Mouse (Mus musculus) CD4-positive helper T cell, adult 2 months (primary cell): Measurements from ENCODE around the gene P3h1.

Source experiments
- DNase-seq: peaks from one replicate; pipeline ENCODE4 v3.0.0-alpha.2; 2012; ENCODE audit warnings: low read depth, missing footprints, low spot score

P3h1 gene

GRCm38 (mm10) chr4:119232410-119233255 is at the start of gene P3h1, which contains the start of gene AU022252:
P3h1 (plus strand) TSS chr4:119232915.
AU022252 (minus strand) TSS chr4:119232712.
- peak; percentile 99 for DNase-seq

GRCm38 (mm10) chr4:119183525-119183924 is 49.2 kb upstream of the P3h1 start:
- no peak for DNase-seq

GRCm38 (mm10) chr4:119185771-119186170 is 46.9 kb upstream of the P3h1 start:
- no peak for DNase-seq

GRCm38 (mm10) chr4:119188060-119188785 is 44.5 kb upstream of the P3h1 start:
- DNase-seq: no peak

GRCm38 (mm10) chr4:119189392-119189791 is 43.3 kb upstream of the P3h1 start:
- DNase-seq: no peak

- no peak for DNase-seq
These were observed 42.9 kb upstream of the P3h1 start, which contains the start of gene Ermap for GRCm38 (mm10) chr4:119189864-119190263. Ermap (minus strand) TSS chr4:119190011.

- no peak for DNase-seq
These were observed 42.1 kb upstream of the P3h1 start for GRCm38 (mm10) chr4:119190618-119191017.

GRCm38 (mm10) chr4:119191273-119191672 is 41.4 kb upstream of the P3h1 start:
- no peak for DNase-seq

GRCm38 (mm10) chr4:119192757-119193156 is 40.0 kb upstream of the P3h1 start:
- DNase-seq: no peak

- DNase-seq: peak; percentile 91
These were observed 37.7 kb upstream of the P3h1 start, which contains the start of gene Svbp for GRCm38 (mm10) chr4:119194909-119195581. Svbp (plus strand) TSS chr4:119195306.

GRCm38 (mm10) chr4:119195582-119196320 is 37.0 kb upstream of the P3h1 start:
- DNase-seq: no peak

- no peak for DNase-seq
These were observed 34.6 kb upstream of the P3h1 start for GRCm38 (mm10) chr4:119198105-119198504.

- DNase-seq: peak; percentile 54
These were observed 28.0 kb upstream of the P3h1 start for GRCm38 (mm10) chr4:119204672-119205071.

GRCm38 (mm10) chr4:119216667-119217066 is 16.0 kb upstream of the P3h1 start:
- no peak for DNase-seq

- no peak for DNase-seq
These were observed 14.5 kb upstream of the P3h1 start, which contains the start of gene Tmem269 for GRCm38 (mm10) chr4:119218169-119218568. Tmem269 (minus strand) TSS chr4:119218217.

- DNase-seq: peak; percentile 38
These were observed 9.0 kb upstream of the P3h1 start for GRCm38 (mm10) chr4:119223696-119224095.

- DNase-seq: no peak
These were observed 8.2 kb upstream of the P3h1 start for GRCm38 (mm10) chr4:119224534-119224933.

- no peak for DNase-seq
These were observed 7.0 kb upstream of the P3h1 start for GRCm38 (mm10) chr4:119225719-119226118.

- DNase-seq: no peak
These were observed 6.0 kb upstream of the P3h1 start for GRCm38 (mm10) chr4:119226751-119227150.

- DNase-seq: no peak
These were observed 664 bp downstream of the P3h1 start for GRCm38 (mm10) chr4:119233256-119233901.

- DNase-seq: no peak
These were observed 1.6 kb downstream of the P3h1 start for GRCm38 (mm10) chr4:119234348-119234747.
